Mouse (Mus musculus) heart, adult 2 months (tissue): ENCODE measurements around the gene Cep250. TPM values are rescaled to one million over a fixed set of nuclear protein-coding genes. Genes with fewer than 3 reads are reported as not detected.
A peak's percentile ranks its signal among the peaks of the same experiment; 100 is the strongest.

Experiments used
- DNase-seq, 2 experiments: peaks; one replicate each; pipeline ENCODE4 v3.0.0; 2021
- H3K27ac ChIP-seq: fragments of 200-600 bp; 2 replicates; pipeline ENCODE4 v1.8.1; 2022
- H3K27me3 ChIP-seq: fragments of 200-500 bp; 2 replicates; pipeline ENCODE4 v1.6.1; 2012; ENCODE audit warnings: mild to moderate bottlenecking, low read length, inconsistent platforms, mixed read lengths; ENCODE audit not compliant: control insufficient read depth, insufficient read depth
- H3K36me3 ChIP-seq: fragments of 200-500 bp; 2 replicates; pipeline ENCODE4 v1.6.1; 2012; ENCODE audit warnings: low read length, inconsistent platforms; ENCODE audit not compliant: control insufficient read depth, insufficient read depth
- H3K4me1 ChIP-seq: fragments of 200-500 bp; 2 replicates; pipeline ENCODE4 v1.6.1; 2011; ENCODE audit warnings: low read length; ENCODE audit not compliant: control insufficient read depth, insufficient read depth
- H3K4me3 ChIP-seq: fragments of 200-600 bp; 2 replicates; pipeline ENCODE4 v1.8.1; 2022
- H3K79me2 ChIP-seq: fragments of 200-500 bp; replicated peaks from 2 replicates; pipeline ENCODE4 v1.6.1; 2012; ENCODE audit warnings: mild to moderate bottlenecking, inconsistent platforms, low read length, moderate library complexity, mixed read lengths; ENCODE audit not compliant: control insufficient read depth, insufficient read depth
- H3K9ac ChIP-seq: fragments of 200-500 bp; 2 replicates; pipeline ENCODE4 v1.6.1; 2012; ENCODE audit warnings: low read depth, mild to moderate bottlenecking, control low read depth, inconsistent platforms, low read length, mixed read lengths
- CTCF ChIP-seq: fragments of 200-600 bp; IDR thresholded peaks from 2 replicates; pipeline ENCODE4 v1.8.1; 2022; ENCODE audit warnings: antibody characterized with exemption, mild to moderate bottlenecking, moderate library complexity
- EP300 ChIP-seq: fragments of 200-500 bp; IDR thresholded peaks from 2 replicates; pipeline ENCODE4 v1.6.1; 2011; ENCODE audit warnings: low read depth, low read length, control low read depth; ENCODE audit not compliant: insufficient read depth
- POLR2A ChIP-seq: fragments of 200-500 bp; IDR thresholded peaks from 2 replicates; pipeline ENCODE4 v1.6.1; 2011; ENCODE audit warnings: mild to moderate bottlenecking, low read depth, low read length, control low read depth; ENCODE audit not compliant: insufficient read depth
- WGBS: fragments of 180-500 bp; shearing (Covaris S2); methylation state at CpG from one replicate; pipeline ENCODE4 v1.1.7; 2018; 5-methylcytosine and 5-hydroxymethylcytosine counted together
- intact Hi-C: fragments of 180-260 bp; cut with DNase I; formaldehyde crosslinking; loops from one replicate; pipeline ENCODE4 v1.15.1; 2025
- polyA plus RNA-seq: library from polyadenylated mRNA; depleted of rRNA; stranded (reverse); fragments of >200 nt; gene quantifications from 2 replicates; pipeline ENCODE4 v1.2.3, GENCODE M21; 2012
- total RNA-seq, 2 experiments: library from RNA; stranded (reverse); gene quantifications; 2 replicates each; pipeline ENCODE4 v1.2.3; 2021

Gene Cep250
- total and polyA plus RNA-seq, 3 experiments, result 2.8 to 7.4 (median 5.3) TPM

- no peak overlapping the region for H3K27ac ChIP-seq
- H3K9ac ChIP-seq, result no peak overlapping the region; the same call in 1 of the 2 replicates
- DNase-seq, result peak; percentile 63 to 69
- H3K4me1 ChIP-seq, result no peaks in the 10 kb centered on the region
- H3K36me3 ChIP-seq, result no peaks in the 10 kb centered on the region
- H3K4me3 ChIP-seq, result no peak overlapping the region
- TF ChIP-seq POLR2A, result no peak
- peak; percentile 35 for TF ChIP-seq CTCF
- no peak for TF ChIP-seq EP300
- WGBS, result 53% methylated on average over 14 of the region's 14 CpGs
- intact Hi-C loops, result no loop called here
- no peaks in the 10 kb centered on the region for H3K27me3 ChIP-seq
- no peaks in the 10 kb centered on the region for H3K79me2 ChIP-seq
Observed at GRCm38 (mm10) chr2:155991863-155992321, 35.6 kb downstream of the Cep250 start.

GRCm38 (mm10) chr2:156005393-156005792 lies 49.1 kb downstream of the Cep250 start:
- no peak for DNase-seq
- Histone ChIP-seq H3K36me3 (no peaks in the 10 kb centered on the region), H3K4me3 (no peak overlapping the region), H3K9ac (no peak overlapping the region), H3K79me2 (no peaks in the 10 kb centered on the region), H3K4me1 (peaks cover 2% of the 10 kb centered on the region; the same call in 1 of the 2 replicates), H3K27me3 (no peaks in the 10 kb centered on the region), H3K27ac (no peak overlapping the region)
- WGBS, result 93% methylated on average over 4 of the region's 4 CpGs
- no peak for TF ChIP-seq POLR2A
- TF ChIP-seq CTCF, result peak; percentile 48
- intact Hi-C loops, result loop anchor here (5.0 to 10.0 kb wide), 2 partner anchors 102 to 139 kb away; partner anchors contain the start of genes Nfs1 and Romo1

- H3K4me1 ChIP-seq, result peaks cover 2% of the 10 kb centered on the region; the same call in 1 of the 2 replicates
- H3K79me2 ChIP-seq, result no peaks in the 10 kb centered on the region
- peak within 1 kb of the TSS; percentile 60 for H3K27ac ChIP-seq
- H3K36me3 ChIP-seq, result no peaks in the 10 kb centered on the region
- peak within 1 kb of the TSS; percentile 71 for H3K9ac ChIP-seq
- under 1% methylated on average over 45 of the region's 45 CpGs for WGBS
- H3K27me3 ChIP-seq, result no peaks in the 10 kb centered on the region
- peak within 1 kb of the TSS; percentile 95 for H3K4me3 ChIP-seq
- peak; percentile 98 for DNase-seq
- TF ChIP-seq POLR2A (peak; percentile 50), EP300 (no peak), CTCF (no peak)
- intact Hi-C loops, result loop anchor here (5.0 to 10.0 kb wide), 2 partner anchors 99 to 137 kb away; partner anchors contain the start of genes Nfs1 and Romo1
Observed at GRCm38 (mm10) chr2:156007888-156008532, 51.8 kb downstream of the Cep250 start, which contains the start of the genes 6430550D23Rik and Ergic3. TSS of gene 6430550D23Rik (minus strand) at chr2:156007977. TSS of gene Ergic3 (plus strand) at chr2:156008045.

GRCm38 (mm10) chr2:156018106-156018505 lies 61.8 kb downstream of the Cep250 start:
- H3K27ac ChIP-seq, result no peak overlapping the region
- no peaks in the 10 kb centered on the region for H3K79me2 ChIP-seq
- no peak overlapping the region for H3K4me3 ChIP-seq
- no peaks in the 10 kb centered on the region for H3K36me3 ChIP-seq
- no peak for DNase-seq
- H3K4me1 ChIP-seq, result no peaks in the 10 kb centered on the region
- TF ChIP-seq EP300 (no peak), POLR2A (no peak), CTCF (no peak)
- H3K27me3 ChIP-seq, result no peaks in the 10 kb centered on the region
- intact Hi-C loops, result no loop called here
- 87% methylated on average over 3 of the region's 3 CpGs for WGBS
- no peak overlapping the region for H3K9ac ChIP-seq

GRCm38 (mm10) chr2:156021219-156021618 lies 65.0 kb downstream of the Cep250 start:
- DNase-seq, result no peak
- no peak overlapping the region for H3K27ac ChIP-seq
- H3K4me1 ChIP-seq, result no peaks in the 10 kb centered on the region
- 78% methylated on average over 8 of the region's 8 CpGs for WGBS
- TF ChIP-seq CTCF (no peak), EP300 (no peak), POLR2A (no peak)
- no peaks in the 10 kb centered on the region for H3K79me2 ChIP-seq
- intact Hi-C loops, result no loop called here
- no peaks in the 10 kb centered on the region for H3K36me3 ChIP-seq
- no peak overlapping the region for H3K9ac ChIP-seq
- H3K4me3 ChIP-seq, result no peak overlapping the region
- no peaks in the 10 kb centered on the region for H3K27me3 ChIP-seq

GRCm38 (mm10) chr2:156021765-156022164 lies 65.5 kb downstream of the Cep250 start:
- WGBS, result 88% methylated on average over 2 of the region's 2 CpGs
- H3K27ac ChIP-seq, result no peak overlapping the region
- intact Hi-C loops, result no loop called here
- H3K4me3 ChIP-seq, result no peak overlapping the region
- no peaks in the 10 kb centered on the region for H3K4me1 ChIP-seq
- TF ChIP-seq POLR2A, result no peak
- TF ChIP-seq CTCF, result no peak
- TF ChIP-seq EP300, result no peak
- no peaks in the 10 kb centered on the region for H3K27me3 ChIP-seq
- H3K79me2 ChIP-seq, result no peaks in the 10 kb centered on the region
- no peak for DNase-seq
- H3K36me3 ChIP-seq, result no peaks in the 10 kb centered on the region
- H3K9ac ChIP-seq, result no peak overlapping the region
